Mouse (Mus musculus) C2C12 (cell line): Measurements from ENCODE around the gene Hacd3. TPM values are rescaled to one million over a fixed set of nuclear protein-coding genes. Genes with fewer than 3 reads are reported as not detected.

ENCODE experiments used
- H3K27me3 ChIP-seq: one replicate; pipeline ENCODE4 v1.6.1; 2011; ENCODE audit not compliant: control insufficient read depth, insufficient read depth, insufficient read length
- H3K36me3 ChIP-seq: one replicate; pipeline ENCODE4 v1.6.1; 2011; ENCODE audit not compliant: control insufficient read depth, insufficient read depth
- H3K4me3 ChIP-seq: one replicate; pipeline ENCODE4 v1.5.1; 2011; ENCODE audit warnings: mild to moderate bottlenecking, control low read depth; ENCODE audit not compliant: poor library complexity, insufficient read depth, severe bottlenecking
- H3K79me2 ChIP-seq: one replicate; pipeline ENCODE4 v1.6.1; 2011; ENCODE audit not compliant: control insufficient read depth, insufficient read depth
- H3K79me3 ChIP-seq: one replicate; pipeline ENCODE4 v1.6.1; 2011; ENCODE audit warnings: low read depth, control low read depth
- H3ac ChIP-seq: one replicate; pipeline ENCODE3; 2011; ENCODE audit warnings: low read depth; ENCODE audit not compliant: control insufficient read depth, insufficient read length
- CEBPB ChIP-seq: IDR thresholded peaks from one replicate; pipeline ENCODE4 v1.6.1; 2011; ENCODE audit warnings: low read depth, mild to moderate bottlenecking, control low read depth, moderate library complexity
- CTCF ChIP-seq: IDR thresholded peaks from one replicate; pipeline ENCODE4 v1.5.1; 2011; ENCODE audit not compliant: control insufficient read depth, insufficient read depth, insufficient read length
- FOSL1 ChIP-seq: IDR thresholded peaks from one replicate; pipeline ENCODE4 v1.8.0; 2011; ENCODE audit warnings: mild to moderate bottlenecking, low read length; ENCODE audit not compliant: poor library complexity, insufficient read depth, severe bottlenecking
- MAX ChIP-seq: IDR thresholded peaks from one replicate; pipeline ENCODE4 v1.6.1; 2011; ENCODE audit warnings: mild to moderate bottlenecking, control low read depth
- MYOD1 ChIP-seq: IDR thresholded peaks from one replicate; pipeline ENCODE4 v1.6.1; 2011; ENCODE audit warnings: low read depth; ENCODE audit not compliant: control insufficient read depth, insufficient read length
- MYOG ChIP-seq: IDR thresholded peaks from one replicate; pipeline ENCODE4 v1.6.1; 2011; ENCODE audit not compliant: control insufficient read depth, insufficient read length; ENCODE audit errors: extremely low read depth
- USF1 ChIP-seq: IDR thresholded peaks from one replicate; pipeline ENCODE4 v1.6.1; 2011; ENCODE audit warnings: low read depth, mild to moderate bottlenecking, control low read depth, moderate library complexity
- polyA plus RNA-seq: library from polyadenylated mRNA; unstranded; fragments of >200 nt; fragmentation: generic; extraction: Trizol; gene quantifications from one replicate; pipeline ENCODE4 v1.2.1, GENCODE M21; 2012; ENCODE audit warnings: missing spikeins

The Hacd3 gene
- polyA plus RNA-seq, 1 experiment: 22.9 TPM

GRCm38 (mm10) chr9:65019146-65019545 is 2.3 kb downstream of the Hacd3 start:
- H3K79me3 ChIP-seq: peaks cover 34% of the 10 kb centered on the region
- no peak overlapping the region for H3K4me3 ChIP-seq
- no peak overlapping the region for H3ac ChIP-seq
- TF ChIP-seq MAX: no peak
- TF ChIP-seq MYOG: no peak
- no peak for TF ChIP-seq CTCF
- TF ChIP-seq USF1: no peak
- TF ChIP-seq FOSL1: no peak
- no peak for TF ChIP-seq MYOD1
- TF ChIP-seq CEBPB: no peak
- H3K36me3 ChIP-seq: no peaks in the 10 kb centered on the region
- peaks cover 73% of the 10 kb centered on the region for H3K79me2 ChIP-seq
- no peaks in the 10 kb centered on the region for H3K27me3 ChIP-seq

GRCm38 (mm10) chr9:65018588-65019121 is 2.8 kb downstream of the Hacd3 start:
- Histone ChIP-seq H3ac (no peak overlapping the region), H3K27me3 (no peaks in the 10 kb centered on the region), H3K4me3 (no peak overlapping the region), H3K79me2 (peaks cover 77% of the 10 kb centered on the region), H3K36me3 (no peaks in the 10 kb centered on the region), H3K79me3 (peaks cover 34% of the 10 kb centered on the region)
- TF ChIP-seq MAX: no peak
- TF ChIP-seq USF1: no peak
- TF ChIP-seq CTCF: no peak
- TF ChIP-seq MYOG: no peak
- TF ChIP-seq FOSL1: no peak
- TF ChIP-seq CEBPB: no peak
- TF ChIP-seq MYOD1: no peak

- H3ac ChIP-seq: no peak overlapping the region
- no peak overlapping the region for H3K4me3 ChIP-seq
- peaks cover 36% of the 10 kb centered on the region for H3K79me3 ChIP-seq
- no peaks in the 10 kb centered on the region for H3K36me3 ChIP-seq
- peaks cover 85% of the 10 kb centered on the region for H3K79me2 ChIP-seq
- TF ChIP-seq MYOD1 (no peak), USF1 (no peak), CEBPB (no peak), MYOG (no peak), CTCF (no peak), MAX (no peak), FOSL1 (no peak)
- no peaks in the 10 kb centered on the region for H3K27me3 ChIP-seq
These were observed 3.6 kb downstream of the Hacd3 start for GRCm38 (mm10) chr9:65017896-65018295.

- Histone ChIP-seq H3K27me3 (no peaks in the 10 kb centered on the region), H3K36me3 (no peaks in the 10 kb centered on the region), H3K4me3 (no peak overlapping the region), H3ac (no peak overlapping the region), H3K79me3 (peaks cover 39% of the 10 kb centered on the region), H3K79me2 (peaks cover 92% of the 10 kb centered on the region)
- TF ChIP-seq MYOG: no peak
- no peak for TF ChIP-seq CTCF
- no peak for TF ChIP-seq USF1
- no peak for TF ChIP-seq FOSL1
- TF ChIP-seq MAX: no peak
- TF ChIP-seq MYOD1: no peak
These were observed 4.3 kb downstream of the Hacd3 start for GRCm38 (mm10) chr9:65016978-65017827.

- no peak overlapping the region for H3K4me3 ChIP-seq
- H3ac ChIP-seq: no peak overlapping the region
- peaks cover 95% of the 10 kb centered on the region for H3K79me2 ChIP-seq
- H3K36me3 ChIP-seq: no peaks in the 10 kb centered on the region
- no peaks in the 10 kb centered on the region for H3K27me3 ChIP-seq
- H3K79me3 ChIP-seq: peaks cover 39% of the 10 kb centered on the region
- TF ChIP-seq USF1 (no peak), CTCF (no peak), CEBPB (no peak), MYOG (no peak), MAX (no peak), MYOD1 (no peak), FOSL1 (no peak)
These were observed 5.1 kb downstream of the Hacd3 start for GRCm38 (mm10) chr9:65016241-65016977.
